Mouse (Mus musculus): ENCODE results near the gene Fam189a1.

GRCm38 (mm10) chr7:64973590-64974262, 182.6 kb downstream of the Fam189a1 start:
- TF ChIP-seq CTCF (IDR thresholded peaks at IDR 0.05; ENCODE audit: low read depth, low read length) (no peak), POLR2A (IDR thresholded peaks at IDR 0.05; ENCODE audit: borderline replicate concordance, low read depth, low read length) (no peak)

Data from bone marrow macrophage, adult 2 months (primary cell).